Mouse (Mus musculus): ENCODE measurements around the gene Krtcap3. TPM values are rescaled to one million over a fixed set of nuclear protein-coding genes. Genes with fewer than 3 reads are reported as not detected.
"Not testable (repeated sequence)": the region's sequence is repeated elsewhere in the genome, so short reads cannot be mapped to it uniquely, and the experiment has no call there.

Krtcap3 gene
- 1 to 10 TPM; 1.9 to 2.1 TPM for total RNA-seq (2021)
- long read RNA-seq, experiment 1: 0 reads
- long read RNA-seq, experiment 2: 0 reads

DNA sequence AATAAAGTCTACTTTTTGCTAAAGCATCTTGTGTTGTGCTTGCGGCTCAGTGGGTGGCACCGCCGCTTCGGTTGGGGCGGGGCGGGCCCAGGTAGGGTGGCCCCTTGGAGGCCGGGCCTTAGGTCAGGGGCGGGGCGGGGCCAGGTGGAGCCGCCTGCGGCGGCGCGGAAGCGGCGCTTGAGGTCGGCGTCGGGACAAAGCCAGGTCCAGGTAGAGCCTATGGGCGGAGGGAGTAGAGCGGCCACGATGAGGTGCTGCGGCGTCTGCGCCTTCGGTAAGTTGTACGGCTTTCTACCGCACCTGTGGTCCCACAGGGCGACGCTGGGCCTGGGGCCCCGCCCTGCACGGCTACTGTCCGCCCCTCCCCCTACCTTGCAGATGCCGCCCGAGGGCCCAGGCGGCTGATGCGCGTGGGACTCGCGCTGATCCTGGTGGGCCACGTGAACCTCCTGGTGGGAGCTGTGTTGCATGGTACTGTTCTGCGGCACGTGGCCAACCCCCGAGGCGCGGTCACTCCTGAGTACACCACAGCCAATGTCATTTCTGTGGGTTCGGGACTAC is at the start of gene Krtcap3:
TSS of gene Krtcap3 (plus strand) at position 151 of the 561 bp plus-strand sequence.
- no peak for DNase-seq (ENCODE audit: low spot score)

DNA sequence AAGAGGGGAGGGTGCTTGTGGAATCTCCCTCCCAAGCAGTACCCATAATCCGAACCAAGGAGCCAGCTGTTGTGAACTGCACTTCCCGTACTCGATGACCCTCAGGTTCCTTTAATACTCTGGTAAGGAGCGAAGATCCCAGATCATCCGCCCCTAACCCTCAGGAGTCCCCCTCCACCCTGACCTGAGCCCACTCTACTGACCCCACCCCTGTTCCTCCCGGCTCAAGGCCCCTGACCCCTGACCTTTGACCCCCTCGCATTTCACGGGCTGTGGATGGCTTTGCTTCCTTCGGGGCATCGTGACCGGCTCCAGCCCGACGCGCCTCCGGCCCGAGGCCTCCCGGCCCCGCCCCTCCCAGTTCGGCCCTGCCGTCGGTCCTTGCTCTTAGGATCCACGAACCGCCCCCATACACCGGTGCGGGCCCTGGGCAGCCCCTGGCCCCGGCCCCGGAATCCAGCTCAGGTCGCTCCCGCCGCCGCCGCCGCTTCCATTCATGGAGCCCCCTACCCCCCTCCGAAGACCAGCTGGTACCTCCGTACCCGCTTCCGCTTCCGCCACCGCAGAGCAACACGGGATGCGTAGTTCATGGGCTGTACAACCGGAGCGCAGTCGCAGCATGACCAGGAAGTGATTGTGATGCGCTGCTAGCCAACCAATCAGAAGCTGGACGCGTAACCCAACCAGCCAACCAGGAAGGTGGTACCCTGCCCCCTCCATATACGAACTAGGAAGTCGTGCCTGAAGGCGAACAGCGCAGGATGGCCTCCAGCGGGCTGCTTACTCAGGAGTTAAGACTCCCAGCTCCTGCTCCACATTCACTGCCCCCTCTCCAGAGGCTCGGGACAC is 49.5 kb upstream of the Krtcap3 start, which contains the start of gene Zfp513:
TSS of gene Zfp513 (minus strand) at position 562 of the 849 bp plus-strand sequence.
- DNase-seq (ENCODE audit: low spot score): peak; percentile 97

DNA sequence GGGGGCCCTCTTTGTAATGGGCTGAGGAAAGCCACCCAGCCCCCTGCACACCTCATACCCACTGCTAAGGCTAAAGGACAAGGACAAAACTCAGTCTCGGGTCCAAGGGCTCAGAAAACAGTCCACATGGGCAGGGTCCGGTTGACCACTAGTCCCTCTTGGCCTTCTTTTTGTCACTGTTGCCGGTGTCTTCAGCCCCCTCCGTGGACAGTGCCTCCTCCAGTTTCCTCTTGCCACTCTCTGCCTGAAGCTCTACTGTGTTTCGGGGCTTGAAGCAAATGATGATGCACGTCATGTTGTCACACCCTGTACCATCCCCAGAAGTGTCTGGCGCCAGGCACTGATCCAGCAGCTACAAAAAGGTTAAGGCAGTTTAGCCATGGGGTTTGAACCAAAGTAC is 48.6 kb upstream of the Krtcap3 start:
- DNase-seq (ENCODE audit: low spot score): no peak

DNA sequence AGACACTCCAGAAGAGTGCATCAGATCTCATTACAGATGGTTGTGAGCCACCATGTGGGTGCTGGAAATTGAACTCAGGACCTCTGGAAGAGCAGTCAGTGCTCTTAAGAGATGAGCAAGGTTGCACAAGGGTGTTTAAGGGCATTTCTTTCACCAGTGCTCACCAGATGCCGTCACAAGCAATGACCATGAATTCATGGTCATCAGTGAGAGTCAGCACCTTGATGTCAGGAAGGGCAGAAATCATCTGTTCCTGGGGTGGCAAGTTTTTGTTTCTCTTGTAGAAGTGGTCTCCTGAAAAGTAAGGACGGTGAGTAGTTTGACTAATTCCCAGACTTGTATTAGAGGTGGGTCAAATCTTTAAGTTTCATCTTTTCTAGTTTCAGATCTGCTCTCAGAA is 47.6 kb upstream of the Krtcap3 start:
- DNase-seq (ENCODE audit: low spot score): no peak

DNA sequence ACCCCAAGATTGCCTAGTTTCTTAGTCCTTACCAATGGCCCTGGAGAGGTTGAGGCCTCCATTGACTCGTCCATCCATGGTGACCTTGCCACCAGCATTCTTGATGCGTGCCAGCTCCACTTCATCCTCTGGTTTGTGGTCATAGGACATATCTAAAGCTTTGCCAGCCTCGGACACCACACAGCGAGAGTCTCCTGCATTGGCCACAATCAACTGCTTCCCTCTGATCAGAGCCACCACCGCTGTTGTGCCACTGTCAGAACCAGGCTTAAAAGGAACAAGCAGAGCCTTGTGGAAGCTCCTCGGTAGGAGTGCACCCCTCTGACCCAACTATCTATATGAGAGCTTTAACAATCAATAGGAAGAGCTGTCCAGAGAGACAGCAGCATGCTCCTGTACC is 47.1 kb upstream of the Krtcap3 start:
- DNase-seq (ENCODE audit: low spot score): no peak

DNA sequence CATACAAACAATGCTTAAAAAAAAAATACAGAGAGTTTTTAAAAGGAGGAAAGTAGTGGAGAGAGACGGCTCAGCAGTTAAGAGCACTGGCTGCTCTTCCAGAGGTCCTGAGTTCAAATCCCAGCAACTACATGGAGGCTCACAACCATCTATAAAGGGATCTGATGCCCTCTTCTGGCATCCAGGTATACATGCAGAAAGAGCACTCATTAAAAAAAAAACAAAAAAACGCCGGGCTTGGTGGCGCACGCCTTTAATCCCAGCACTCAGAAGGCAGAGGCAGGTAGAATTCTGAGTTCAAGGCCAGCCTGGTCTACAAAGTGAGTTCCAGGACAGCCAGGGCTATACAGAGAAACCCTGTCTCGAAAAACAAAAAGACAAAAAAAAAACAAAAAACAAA is 34.9 kb upstream of the Krtcap3 start:
- not testable (repeated sequence) for DNase-seq (ENCODE audit: low spot score)

DNA sequence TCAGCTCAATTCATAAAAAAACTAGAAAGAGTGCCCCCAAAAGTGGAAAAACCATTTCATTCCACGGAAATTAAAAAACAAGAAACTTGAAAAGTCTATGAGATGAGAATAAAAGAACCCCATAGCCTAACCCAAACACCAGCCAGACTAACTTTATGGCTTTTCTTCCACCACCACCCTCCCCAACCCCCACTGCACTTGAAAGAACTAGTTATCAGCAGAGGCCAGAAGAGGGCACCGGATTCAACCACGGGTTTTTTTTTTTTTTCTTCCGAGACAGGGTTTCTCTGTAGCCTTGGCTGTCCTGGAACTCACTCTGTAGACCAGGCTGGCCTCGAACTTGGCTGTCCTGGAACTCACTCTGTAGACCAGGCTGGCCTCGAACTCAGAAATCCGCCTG is 33.2 kb upstream of the Krtcap3 start:
- DNase-seq (ENCODE audit: low spot score): no peak

DNA sequence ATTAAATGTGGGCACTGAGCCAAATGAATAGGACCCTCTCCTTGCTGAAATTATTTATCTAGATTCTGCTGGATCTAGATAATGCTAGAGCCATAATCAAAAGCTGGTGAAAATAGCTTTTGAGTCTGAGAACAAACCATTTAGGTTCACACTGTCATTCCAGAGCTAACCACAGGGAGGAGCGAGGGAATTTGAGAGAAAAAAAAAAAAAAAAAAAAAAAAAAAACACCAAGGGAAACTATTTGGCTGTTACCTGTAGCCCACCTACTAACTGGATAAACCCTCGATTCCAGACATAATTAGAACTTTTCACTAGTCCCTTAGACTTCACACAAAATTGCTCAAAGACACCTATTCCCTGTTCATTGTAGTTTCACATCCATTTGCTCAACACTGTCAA is 32.4 kb upstream of the Krtcap3 start:
- no peak for DNase-seq (ENCODE audit: low spot score)

DNA sequence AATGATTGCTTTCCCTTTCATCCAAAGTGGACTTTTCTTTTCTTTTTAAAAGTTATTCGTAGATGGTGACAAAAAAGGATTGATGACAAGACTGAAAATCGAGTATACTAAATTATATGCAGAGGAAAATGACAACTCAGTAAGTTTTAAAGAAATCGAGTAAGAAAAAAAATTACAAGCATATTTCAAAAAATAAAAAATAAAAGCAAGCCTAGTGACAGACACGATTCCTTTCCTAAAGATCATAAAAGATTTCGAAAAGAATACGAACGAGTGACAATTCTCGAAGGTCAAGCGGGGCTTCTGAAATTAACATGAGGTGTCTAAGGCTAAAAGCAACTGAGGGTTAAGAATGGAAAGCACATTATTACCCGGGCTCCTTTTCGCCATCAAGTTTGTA is 32.0 kb upstream of the Krtcap3 start:
- no peak for DNase-seq (ENCODE audit: low spot score)

DNA sequence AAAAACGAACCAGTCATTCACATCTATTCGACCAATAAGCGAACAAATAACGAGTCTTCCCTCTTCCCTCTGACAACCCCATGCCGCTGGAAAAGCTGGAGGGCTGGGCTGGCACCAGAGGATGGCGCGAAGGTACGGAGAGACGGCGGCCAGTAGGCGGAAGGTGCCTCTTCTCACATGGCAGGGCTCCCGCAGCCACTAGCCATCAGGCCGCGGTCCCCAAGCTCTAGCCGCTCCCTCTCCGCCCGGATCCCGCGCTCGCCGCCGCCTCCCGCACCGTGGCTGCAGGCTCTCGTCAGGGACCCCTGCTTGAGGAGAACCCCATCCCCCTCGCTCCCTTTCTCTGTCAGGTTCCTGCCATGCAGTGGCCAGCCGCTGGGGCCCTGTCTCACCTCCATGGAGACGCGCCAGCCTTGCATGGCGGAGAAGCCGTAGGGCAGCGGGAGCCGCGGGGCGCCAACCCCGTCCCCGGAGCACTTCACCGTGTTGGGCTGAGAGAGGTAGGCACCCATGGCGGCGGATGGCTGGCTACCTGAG is 31.5 kb upstream of the Krtcap3 start:
- peak; percentile 24 for DNase-seq (ENCODE audit: low spot score)

DNA sequence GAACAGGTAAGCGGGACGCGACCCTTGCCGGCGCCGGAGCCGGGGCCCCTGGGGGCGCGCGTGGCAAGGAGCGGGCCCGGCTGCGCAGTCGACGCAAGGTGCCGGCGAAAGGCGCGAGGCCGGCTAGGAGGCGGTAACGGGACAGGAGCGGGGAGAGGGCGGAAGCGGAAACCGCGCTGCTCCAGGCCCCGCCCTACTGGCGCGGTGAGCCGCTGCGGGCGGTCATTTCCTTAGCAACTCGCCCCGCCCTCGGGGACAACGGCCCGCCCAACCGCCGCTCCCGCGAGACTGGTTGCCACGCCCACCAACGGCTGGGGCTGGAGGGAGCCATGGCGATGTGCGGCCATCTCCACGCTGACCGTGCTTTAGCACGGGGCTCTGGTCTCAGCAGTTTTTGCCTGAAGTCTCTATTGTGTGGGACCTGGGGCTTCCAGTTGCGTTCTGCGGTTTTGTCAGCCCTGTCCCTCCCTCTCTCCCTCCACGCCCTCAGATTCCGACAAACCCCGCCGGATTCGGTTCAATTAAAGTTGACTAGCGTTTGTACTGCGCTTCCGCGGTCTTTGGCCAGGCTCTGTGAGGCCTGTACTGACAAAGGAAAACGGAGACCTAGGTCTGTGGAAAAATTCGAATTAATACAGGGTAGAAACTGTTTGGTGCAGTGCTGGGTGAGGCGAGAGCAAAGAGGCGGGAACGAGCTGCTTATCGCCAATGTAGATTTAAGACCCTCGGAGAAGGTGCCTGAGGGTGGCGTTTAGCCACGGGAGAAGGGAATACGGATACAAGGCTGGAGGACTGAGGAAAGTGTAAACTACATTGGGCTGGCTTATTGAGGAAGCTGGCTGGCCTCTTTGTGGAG is 30.8 kb upstream of the Krtcap3 start, which contains the start of gene Ppm1g:
TSS of gene Ppm1g (minus strand) at position 240 of the 856 bp plus-strand sequence.
- DNase-seq (ENCODE audit: low spot score): peak; percentile 98

DNA sequence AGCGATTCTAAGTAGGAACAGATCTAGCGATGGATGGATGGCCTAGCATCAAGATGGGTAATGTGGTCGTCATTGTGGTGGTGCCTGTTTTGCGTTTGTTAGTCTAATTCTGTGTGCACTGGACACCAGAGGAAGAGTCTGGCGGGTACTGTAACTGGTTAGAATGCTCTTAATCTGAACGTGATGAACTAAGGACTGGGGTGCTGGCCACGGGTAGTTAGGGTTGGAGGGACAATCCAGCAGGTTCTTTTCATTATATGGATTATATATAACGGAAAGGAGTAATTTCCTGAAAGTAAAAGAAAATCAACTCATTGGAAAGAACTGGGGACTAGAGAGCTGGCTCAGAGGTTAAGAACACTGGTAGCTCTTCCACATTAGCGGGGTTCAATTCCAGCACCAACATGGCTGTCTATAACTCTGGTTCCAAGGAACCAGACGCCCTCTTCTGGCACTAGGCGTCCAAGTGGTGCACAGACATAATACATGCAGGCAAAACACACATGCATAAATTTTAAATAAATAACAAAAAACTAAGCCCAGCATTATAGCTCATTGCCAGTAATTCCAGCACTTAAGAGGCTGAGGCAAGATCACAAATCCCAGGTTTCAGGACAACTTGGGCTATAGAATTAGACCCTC is 30.1 kb upstream of the Krtcap3 start:
- DNase-seq (ENCODE audit: low spot score): no peak

DNA sequence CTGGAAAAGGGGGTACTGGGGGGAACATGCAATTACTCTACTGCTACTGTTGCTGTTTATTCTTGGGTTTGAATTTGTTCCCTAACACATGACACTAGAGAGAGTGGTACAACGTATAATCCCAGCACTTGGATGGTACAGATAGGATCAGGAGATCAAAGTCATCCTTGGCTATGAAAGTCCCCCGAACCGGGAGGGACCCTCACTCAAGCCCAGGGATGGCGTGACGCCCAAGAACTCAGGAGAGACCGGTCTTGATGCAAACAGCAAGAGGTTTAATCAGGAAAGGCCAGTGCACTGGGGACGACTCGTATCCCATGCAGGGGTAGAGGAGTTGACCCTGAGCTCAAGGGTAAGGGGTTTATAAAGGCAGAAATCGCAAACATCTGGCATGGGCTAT is 28.8 kb upstream of the Krtcap3 start:
- no peak for DNase-seq (ENCODE audit: low spot score)

DNA sequence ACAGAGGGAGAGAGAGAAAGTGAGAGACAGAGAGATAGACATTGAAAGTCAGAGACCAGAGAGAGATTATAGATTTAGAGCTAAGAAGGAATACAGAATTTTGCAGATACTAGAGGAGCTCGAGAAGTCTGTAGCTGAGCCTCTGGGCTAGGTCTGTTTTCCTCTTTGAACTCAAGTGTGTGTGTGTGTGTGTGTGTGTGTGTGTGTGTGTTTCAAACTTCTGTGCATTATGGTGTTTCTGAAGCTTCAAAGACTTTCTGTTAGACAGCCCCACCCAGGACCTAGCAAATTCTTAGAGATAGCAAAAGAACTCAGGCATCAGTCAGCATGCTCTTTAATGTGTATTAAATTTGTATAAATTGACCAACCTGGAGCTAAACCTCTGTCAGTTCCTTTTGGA is 24.9 kb upstream of the Krtcap3 start:
- no peak for DNase-seq (ENCODE audit: low spot score)

DNA sequence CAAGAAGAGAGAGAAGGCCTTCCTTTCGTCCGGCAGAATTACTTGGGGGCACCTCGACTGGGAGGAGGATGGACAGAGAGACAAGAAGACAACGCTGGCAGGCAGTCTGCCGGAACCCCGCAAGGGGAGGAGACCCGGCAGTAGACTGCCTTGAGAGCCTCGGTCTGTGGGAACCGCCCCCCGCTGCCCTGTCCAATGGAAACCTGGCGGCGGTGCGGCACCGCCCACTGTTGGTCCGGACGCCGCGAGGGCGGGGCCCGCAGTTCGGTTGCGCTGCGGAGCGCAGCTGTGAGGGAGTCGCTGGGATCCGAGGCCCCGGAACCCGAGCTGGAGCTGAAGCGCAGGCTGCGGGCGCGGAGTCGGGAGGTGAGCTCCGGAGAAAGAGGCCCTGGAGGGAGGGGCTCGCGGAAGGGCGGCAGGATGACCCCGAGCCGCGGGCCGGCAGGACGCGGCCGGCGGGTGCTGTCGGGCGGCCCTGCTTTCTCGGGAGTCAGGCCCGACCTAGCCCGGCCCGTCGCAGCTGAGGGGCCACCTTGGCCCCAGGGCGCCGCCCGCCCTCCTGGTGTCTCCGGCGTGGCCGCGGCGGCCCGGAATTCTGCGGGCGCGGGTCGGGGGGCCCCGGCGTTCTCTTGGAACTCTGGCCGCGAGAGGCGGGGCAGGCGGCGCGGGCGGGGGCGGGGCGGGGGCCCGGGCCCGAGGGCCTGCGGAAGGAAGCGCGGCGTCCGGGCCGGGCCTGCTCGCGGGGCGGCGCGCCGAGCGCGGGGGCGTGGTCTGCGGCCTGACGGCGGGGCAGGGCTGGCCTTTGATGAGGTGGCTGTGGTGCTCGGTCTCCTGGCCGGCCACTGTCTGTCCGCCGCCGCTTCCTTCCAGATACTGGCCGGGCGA is 10.6 kb upstream of the Krtcap3 start, which contains the start of the genes Nrbp1 and Gm9970:
TSS of gene Nrbp1 (plus strand) at position 228 of the 885 bp plus-strand sequence.
TSS of gene Gm9970 (minus strand) at position 596 of the 885 bp plus-strand sequence.
- DNase-seq (ENCODE audit: low spot score): peak; percentile 95

DNA sequence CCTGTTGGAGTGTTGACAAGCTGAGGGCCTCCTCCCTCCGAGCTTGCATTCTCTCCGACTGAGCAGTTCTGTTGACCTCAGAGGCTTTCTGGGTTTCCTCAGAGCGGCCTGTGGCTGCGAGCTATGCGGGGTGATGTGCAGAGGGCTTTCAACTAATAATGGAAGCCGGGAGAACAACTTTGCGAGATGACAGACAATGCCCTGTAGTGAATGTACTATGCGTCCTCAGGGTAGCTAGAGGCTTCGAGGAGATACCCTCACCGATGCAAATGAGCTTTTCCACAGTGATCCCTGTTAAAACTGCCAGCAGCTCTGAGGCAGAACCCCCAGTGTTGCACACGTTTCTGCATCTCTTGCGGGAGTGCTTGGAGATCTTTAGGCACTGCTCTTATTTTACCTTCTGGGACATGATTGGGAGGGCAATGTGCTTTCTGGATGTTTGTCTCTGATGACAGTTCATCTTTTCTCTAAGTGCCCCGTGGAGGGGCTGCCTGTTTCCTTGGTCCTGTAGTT is 9.9 kb upstream of the Krtcap3 start:
- DNase-seq (ENCODE audit: low spot score): no peak

DNA sequence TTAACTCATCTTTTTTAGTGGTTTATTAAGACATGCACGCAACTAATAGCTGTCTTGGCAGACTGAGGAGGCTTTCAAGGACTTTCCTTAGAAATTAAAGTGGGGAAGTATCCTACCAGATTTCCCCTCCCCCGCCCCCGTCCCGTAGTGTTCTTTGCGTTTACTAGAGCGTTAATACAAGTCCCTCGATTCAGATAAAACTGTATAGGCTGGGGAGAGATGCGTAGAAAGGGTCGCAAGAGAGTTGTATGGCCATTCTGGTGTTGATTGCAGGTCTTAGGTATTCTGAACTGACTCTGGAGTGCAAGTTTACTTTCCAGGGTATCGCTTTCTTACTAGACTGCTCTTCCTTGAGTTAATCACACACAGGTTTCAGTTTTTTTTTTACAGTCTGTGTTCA is 9.3 kb upstream of the Krtcap3 start:
- DNase-seq (ENCODE audit: low spot score): no peak

DNA sequence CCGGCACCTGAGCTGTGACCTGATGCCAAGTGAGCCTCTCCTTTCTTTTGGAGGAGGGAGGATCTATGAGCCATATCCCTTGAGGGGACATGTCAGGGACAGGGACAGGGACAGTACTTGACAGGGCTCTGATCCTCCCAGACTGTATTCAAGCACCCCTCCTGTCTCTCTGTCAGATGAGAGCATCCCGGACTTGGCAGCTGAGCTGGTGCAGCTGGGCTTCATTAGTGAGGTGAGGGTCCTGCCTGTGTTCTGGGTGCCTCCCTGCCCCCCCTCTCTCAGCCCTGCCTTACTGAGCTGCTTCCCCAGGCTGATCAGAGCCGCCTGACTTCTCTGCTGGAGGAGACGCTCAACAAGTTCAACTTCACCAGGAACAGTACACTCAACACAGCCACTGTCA is 775 bp upstream of the Krtcap3 start:
- DNase-seq (ENCODE audit: low spot score): no peak

DNA sequence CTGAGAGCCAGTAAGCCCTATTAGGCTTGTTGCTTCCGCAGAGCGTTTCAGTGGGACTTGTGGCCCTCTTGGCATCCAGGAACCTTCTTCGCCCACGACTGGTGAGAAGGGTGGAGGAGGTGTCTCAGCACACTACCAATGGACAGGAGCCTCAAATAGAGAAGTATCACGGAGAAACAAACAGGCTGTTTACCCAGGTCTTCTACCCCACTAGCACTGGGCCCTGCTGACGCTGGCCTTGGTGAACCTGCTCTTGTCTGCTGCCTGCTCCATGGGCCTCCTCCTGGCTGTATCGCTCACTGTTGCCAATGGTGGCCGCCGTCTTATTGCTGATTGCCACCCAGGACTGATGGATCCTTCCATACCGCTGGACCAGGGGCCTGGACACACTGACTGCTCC is 660 bp downstream of the Krtcap3 start:
- DNase-seq (ENCODE audit: low spot score): no peak

All from gastrocnemius, adult 18-20 months (tissue).